Mouse (Mus musculus): ENCODE results near the gene Rgs8. TPM values are rescaled to one million over a fixed set of nuclear protein-coding genes. Genes with fewer than 3 reads are reported as not detected.
A peak's percentile ranks its signal among the peaks of the same experiment; 100 is the strongest.

Rgs8 gene
- polyA plus RNA-seq (2015; fragmentation: Nextera tagmentation; extraction: Ambion mirVana) = 0.19 and 0.24 TPM in 2 replicates

GRCm38 (mm10) chr1:153652938-153653623 is at the start of gene Rgs8:
Rgs8 (plus strand) TSS chr1:153653025.
- peak within 1 kb of the TSS; percentile 49 for H3K9ac ChIP-seq
- 2% methylated on average over 26 of the region's 26 CpGs for WGBS
- H3K4me2 ChIP-seq = peak within 1 kb of the TSS; percentile 73
- peaks cover 14% of the 10 kb centered on the region for H3K4me1 ChIP-seq (replicated peaks)
- no peaks in the 10 kb centered on the region for H3K9me3 ChIP-seq (replicated peaks)
- peak; percentile 27; the same call in 1 of the 2 replicates for ATAC-seq (replicated peaks; ENCODE audit: insufficient number of reproducible peaks, insufficient read depth, low FRiP score, low read depth)
- H3K36me3 ChIP-seq = no peaks in the 10 kb centered on the region
- H3K27me3 ChIP-seq = peaks cover 39% of the 10 kb centered on the region
- peak within 1 kb of the TSS; percentile 47 for H3K4me3 ChIP-seq
- H3K27ac ChIP-seq = no peak within 1 kb of the TSS

- Histone ChIP-seq H3K4me1 (replicated peaks) (0 out of 2 replicates have a peak, but pooled peaks cover 3% of the 10 kb centered on the region), H3K4me2 (no peak overlapping the region), H3K9me3 (replicated peaks) (no peaks in the 10 kb centered on the region), H3K4me3 (no peak overlapping the region), H3K36me3 (no peaks in the 10 kb centered on the region), H3K9ac (no peak overlapping the region), H3K27ac (no peak overlapping the region), H3K27me3 (no peaks in the 10 kb centered on the region)
- WGBS = 85% methylated on average over 9 of the region's 9 CpGs
- no peak for ATAC-seq (replicated peaks; ENCODE audit: insufficient number of reproducible peaks, insufficient read depth, low FRiP score, low read depth)
These were observed 35.4 kb upstream of the Rgs8 start for GRCm38 (mm10) chr1:153617340-153617830.

DNA sequence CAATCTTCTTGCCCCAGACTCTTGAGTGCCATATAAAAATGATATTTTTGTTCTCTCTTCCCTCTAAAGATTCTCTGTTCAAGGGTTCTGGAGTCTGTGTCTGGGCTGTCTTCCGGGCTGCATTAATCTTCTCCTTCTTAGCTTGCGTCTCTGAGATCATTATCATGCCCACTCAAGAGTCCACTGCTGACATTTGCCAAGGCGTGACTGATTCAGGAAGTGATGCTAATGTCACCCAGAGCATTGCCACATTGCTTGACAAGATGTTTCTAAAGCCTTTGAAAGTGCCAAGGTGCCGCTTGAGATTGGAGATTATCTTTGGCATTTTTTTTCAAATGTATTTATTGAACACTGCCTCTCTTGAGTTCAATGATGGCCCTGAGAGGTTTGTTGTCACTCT is 29.8 kb upstream of the Rgs8 start:
- H3K4me3 ChIP-seq = no peak overlapping the region
- H3K36me3 ChIP-seq = no peaks in the 10 kb centered on the region
- no peak overlapping the region for H3K4me2 ChIP-seq
- no peaks in the 10 kb centered on the region for H3K9me3 ChIP-seq (replicated peaks)
- no peaks in the 10 kb centered on the region for H3K27me3 ChIP-seq
- H3K4me1 ChIP-seq (replicated peaks) = no peaks in the 10 kb centered on the region
- no peak for ATAC-seq (replicated peaks; ENCODE audit: insufficient number of reproducible peaks, insufficient read depth, low FRiP score, low read depth)
- no peak overlapping the region for H3K9ac ChIP-seq
- H3K27ac ChIP-seq = no peak overlapping the region
- 49% methylated on average over 4 of the region's 4 CpGs for WGBS

DNA sequence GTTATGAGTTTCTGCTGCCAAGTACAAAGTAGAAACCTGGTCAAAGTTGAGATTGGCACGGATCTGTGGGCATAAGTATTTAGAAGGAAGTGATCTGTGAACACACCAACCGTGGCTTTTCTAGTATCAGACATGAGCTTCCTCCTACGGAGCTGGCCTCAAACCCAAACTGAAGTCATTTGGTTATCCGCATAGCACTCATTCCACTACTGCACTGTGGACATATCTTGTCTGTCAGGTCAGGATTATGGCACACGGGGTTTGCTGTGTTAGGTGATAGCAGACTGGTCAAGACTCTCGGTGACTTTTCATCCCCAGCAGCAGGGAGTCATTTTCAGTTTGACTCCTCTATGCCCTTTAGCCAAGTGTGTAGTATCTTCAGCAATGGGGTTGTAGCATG is 20.1 kb upstream of the Rgs8 start:
- Histone ChIP-seq H3K27ac (no peak overlapping the region), H3K36me3 (no peaks in the 10 kb centered on the region), H3K9ac (no peak overlapping the region), H3K4me2 (no peak overlapping the region), H3K4me1 (replicated peaks) (peaks cover 28% of the 10 kb centered on the region), H3K9me3 (replicated peaks) (no peaks in the 10 kb centered on the region), H3K27me3 (no peaks in the 10 kb centered on the region), H3K4me3 (no peak overlapping the region)
- ATAC-seq (replicated peaks; ENCODE audit: insufficient number of reproducible peaks, insufficient read depth, low FRiP score, low read depth) = no peak
- 51% methylated on average over 6 of the region's 6 CpGs for WGBS

GRCm38 (mm10) chr1:153635056-153635455 is 17.8 kb upstream of the Rgs8 start:
- H3K9me3 ChIP-seq (replicated peaks) = no peaks in the 10 kb centered on the region
- 78% methylated on average over 5 of the region's 5 CpGs for WGBS

GRCm38 (mm10) chr1:153635521-153635920 is 17.3 kb upstream of the Rgs8 start:
- Histone ChIP-seq H3K27me3 (no peaks in the 10 kb centered on the region), H3K9me3 (replicated peaks) (no peaks in the 10 kb centered on the region), H3K4me2 (no peak overlapping the region), H3K4me3 (no peak overlapping the region), H3K4me1 (replicated peaks) (peaks cover 28% of the 10 kb centered on the region), H3K9ac (no peak overlapping the region), H3K36me3 (no peaks in the 10 kb centered on the region), H3K27ac (no peak overlapping the region)
- WGBS = 58% methylated on average over 3 of the region's 3 CpGs
- ATAC-seq (replicated peaks; ENCODE audit: insufficient number of reproducible peaks, insufficient read depth, low FRiP score, low read depth) = no peak

More at GRCm38 (mm10) chr1:153635056-153635455, 17.8 kb upstream of the Rgs8 start:
- ATAC-seq (replicated peaks; ENCODE audit: insufficient number of reproducible peaks, insufficient read depth, low FRiP score, low read depth) = no peak
- Histone ChIP-seq H3K36me3 (no peaks in the 10 kb centered on the region), H3K4me2 (no peak overlapping the region), H3K4me1 (replicated peaks) (peaks cover 28% of the 10 kb centered on the region), H3K9ac (no peak overlapping the region), H3K4me3 (no peak overlapping the region), H3K27me3 (no peaks in the 10 kb centered on the region), H3K27ac (0 out of 2 replicates have a peak overlapping the region, but pooled peaks have one; percentile 39)

DNA sequence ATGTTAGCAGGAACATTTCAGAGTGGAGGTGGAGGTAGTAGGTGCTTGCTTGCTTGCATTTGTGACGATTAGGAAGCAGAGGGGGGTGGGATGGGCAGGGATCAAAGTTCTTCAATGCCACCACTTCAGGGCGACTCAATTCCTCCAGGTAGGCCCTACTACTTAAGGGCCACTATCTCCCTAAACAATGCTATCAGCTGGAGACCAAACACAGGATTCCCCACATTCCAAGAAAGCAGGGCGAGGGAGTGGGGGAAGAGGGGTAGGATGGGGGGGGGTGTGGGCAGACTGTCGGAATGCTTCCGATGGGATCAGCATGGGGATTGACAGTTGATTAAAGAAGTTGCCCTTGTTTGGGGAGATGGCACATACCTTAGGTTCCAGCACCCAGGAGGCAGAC is 16.0 kb upstream of the Rgs8 start:
- H3K4me1 ChIP-seq (replicated peaks) = peaks cover 36% of the 10 kb centered on the region
- no peak overlapping the region for H3K27ac ChIP-seq
- H3K4me2 ChIP-seq = no peak overlapping the region
- no peaks in the 10 kb centered on the region for H3K9me3 ChIP-seq (replicated peaks)
- no peaks in the 10 kb centered on the region for H3K36me3 ChIP-seq
- no peak for ATAC-seq (replicated peaks; ENCODE audit: insufficient number of reproducible peaks, insufficient read depth, low FRiP score, low read depth)
- H3K9ac ChIP-seq = no peak overlapping the region
- H3K27me3 ChIP-seq = no peaks in the 10 kb centered on the region
- H3K4me3 ChIP-seq = no peak overlapping the region
- 66% methylated on average over 5 of the region's 5 CpGs for WGBS

DNA sequence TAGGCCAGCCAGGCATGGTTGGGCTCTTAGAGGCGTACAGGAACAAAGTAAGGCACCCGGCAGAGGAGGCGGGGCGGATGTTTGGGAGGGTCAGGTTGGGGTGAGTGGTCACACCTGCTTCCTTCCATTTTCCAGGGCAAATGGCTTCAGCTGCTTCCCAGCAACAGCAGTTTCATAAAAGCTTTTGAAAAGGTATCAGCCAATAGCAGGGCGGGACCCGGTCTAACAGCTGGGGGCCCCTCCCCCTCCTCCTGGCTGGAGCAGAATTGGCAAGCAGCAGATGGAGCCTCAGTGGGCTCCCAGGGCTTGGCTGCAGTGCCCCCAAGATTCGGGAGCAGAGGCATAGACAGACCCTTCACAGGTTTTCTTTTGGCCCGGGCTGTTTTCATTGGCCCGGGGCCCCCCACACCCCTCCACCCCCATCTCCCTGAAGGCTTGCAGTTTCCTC is 11.3 kb upstream of the Rgs8 start:
- Histone ChIP-seq H3K4me1 (replicated peaks) (peaks cover 18% of the 10 kb centered on the region), H3K9me3 (replicated peaks) (no peaks in the 10 kb centered on the region), H3K9ac (peak overlapping the region; percentile 4; the same call in 1 of the 2 replicates), H3K27me3 (no peaks in the 10 kb centered on the region), H3K27ac (peak overlapping the region; percentile 78), H3K4me3 (peak overlapping the region; percentile 22), H3K36me3 (no peaks in the 10 kb centered on the region), H3K4me2 (peak overlapping the region; percentile 54)
- WGBS = 10% methylated on average over 9 of the region's 9 CpGs
- peak; percentile 61 for ATAC-seq (replicated peaks; ENCODE audit: insufficient number of reproducible peaks, insufficient read depth, low FRiP score, low read depth)

DNA sequence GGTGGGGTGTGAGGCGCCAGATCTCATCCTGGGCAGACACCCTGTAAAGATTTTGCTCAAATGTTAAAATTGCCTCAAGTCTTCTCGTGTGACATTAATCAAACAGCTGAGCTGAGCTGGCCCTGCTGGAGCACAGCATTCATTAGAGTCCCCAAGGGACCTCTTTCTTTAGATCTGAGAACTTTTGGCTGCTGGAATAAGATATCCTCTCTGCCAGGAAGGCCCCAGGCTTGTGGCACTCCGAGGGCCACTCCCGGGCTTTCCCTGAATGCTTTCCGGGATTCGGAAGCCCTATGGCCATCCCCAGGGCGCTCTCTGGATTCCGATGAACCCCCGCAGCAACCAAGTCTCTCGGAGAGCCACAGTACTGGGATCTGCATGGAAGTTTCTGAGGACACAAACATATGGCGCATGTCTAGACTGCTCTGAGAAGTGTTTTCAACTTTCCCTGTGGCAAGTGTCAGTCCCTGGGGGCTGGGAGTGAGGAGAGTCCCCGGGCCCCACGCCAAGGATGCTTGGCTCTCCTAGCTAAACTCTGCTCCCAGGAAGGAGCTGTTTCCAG is 10.8 kb upstream of the Rgs8 start:
- Histone ChIP-seq H3K4me2 (peak overlapping the region; percentile 54), H3K9me3 (replicated peaks) (no peaks in the 10 kb centered on the region), H3K27me3 (no peaks in the 10 kb centered on the region), H3K4me1 (replicated peaks) (peaks cover 18% of the 10 kb centered on the region), H3K9ac (peak overlapping the region; percentile 4; the same call in 1 of the 2 replicates), H3K27ac (peak overlapping the region; percentile 78), H3K36me3 (no peaks in the 10 kb centered on the region), H3K4me3 (peak overlapping the region; percentile 22)
- ATAC-seq (replicated peaks; ENCODE audit: insufficient number of reproducible peaks, insufficient read depth, low FRiP score, low read depth) = peak; percentile 79
- WGBS = 10% methylated on average over 13 of the region's 13 CpGs

GRCm38 (mm10) chr1:153653674-153654073 is 849 bp downstream of the Rgs8 start:
- Histone ChIP-seq H3K4me3 (no peak overlapping the region), H3K27me3 (peaks cover 42% of the 10 kb centered on the region), H3K36me3 (no peaks in the 10 kb centered on the region), H3K9me3 (replicated peaks) (no peaks in the 10 kb centered on the region), H3K4me2 (peak overlapping the region; percentile 73), H3K27ac (no peak overlapping the region), H3K4me1 (replicated peaks) (peaks cover 14% of the 10 kb centered on the region), H3K9ac (no peak overlapping the region)
- WGBS = 6% methylated on average over 5 of the region's 5 CpGs
- no peak for ATAC-seq (replicated peaks; ENCODE audit: insufficient number of reproducible peaks, insufficient read depth, low FRiP score, low read depth)

GRCm38 (mm10) chr1:153659666-153660065 is 6.8 kb downstream of the Rgs8 start:
- no peaks in the 10 kb centered on the region for H3K9me3 ChIP-seq (replicated peaks)
- no peak overlapping the region for H3K4me2 ChIP-seq
- no peak overlapping the region for H3K4me3 ChIP-seq
- H3K27me3 ChIP-seq = peaks cover 20% of the 10 kb centered on the region
- H3K4me1 ChIP-seq (replicated peaks) = peaks cover 7% of the 10 kb centered on the region
- H3K9ac ChIP-seq = no peak overlapping the region
- no peak for ATAC-seq (replicated peaks; ENCODE audit: insufficient number of reproducible peaks, insufficient read depth, low FRiP score, low read depth)
- 70% methylated on average over 9 of the region's 9 CpGs for WGBS
- no peaks in the 10 kb centered on the region for H3K36me3 ChIP-seq
- no peak overlapping the region for H3K27ac ChIP-seq
